Comparison of ENCODE assay signal across 20 mouse cellular contexts in the genomic region with DNA sequence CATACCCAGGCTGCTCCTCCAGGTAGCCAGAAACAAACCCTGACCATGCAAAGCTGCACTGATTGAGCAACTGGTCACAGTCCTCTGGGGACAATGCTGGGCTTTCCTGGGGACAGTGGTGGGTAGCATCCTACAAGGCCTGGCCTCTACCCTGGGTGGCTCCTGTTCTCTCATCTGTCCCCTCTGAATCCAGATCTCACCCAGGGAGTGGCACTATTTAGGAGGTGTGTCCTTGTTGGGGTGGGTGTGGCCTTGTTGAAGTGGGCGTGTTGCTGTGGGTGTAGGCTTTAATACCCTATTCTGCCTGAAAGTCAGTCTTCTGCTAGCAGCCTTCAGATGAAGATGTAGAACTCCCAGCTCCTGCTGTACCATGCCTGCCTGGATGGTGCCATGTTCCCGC. TPM values are rescaled to one million over a fixed set of nuclear protein-coding genes. Genes with fewer than 3 reads are reported as not detected.
DNase-seq lines count a peak whose midpoint lies in the region; ATAC-seq and TF ChIP-seq lines count a peak whose summit lies in the region.
"Had no signal": no experiment of that assay in that cellular context is flagged by ENCODE, and none has a peak within 500 bp of the region (broad histone marks: within the 10 kb centered on the region; RNA-seq: fewer than 3 reads in every experiment).

No protein-coding gene starts in this region.

- H3K36me3 ChIP-seq in lung, embryonic 15.5 days, result no peaks in the 10 kb centered on the region
- no peaks in the 10 kb centered on the region for H3K36me3 ChIP-seq in liver, adult 2 months (ENCODE audit: control insufficient read depth, insufficient read depth, low read length)
- no peaks in the 10 kb centered on the region for H3K36me3 ChIP-seq in liver, embryonic 16.5 days (ENCODE audit: control insufficient read depth, insufficient read depth)
- no peaks in the 10 kb centered on the region for H3K36me3 ChIP-seq in limb, embryonic 10.5 days
- H3K36me3 ChIP-seq: embryonic facial prominence, embryonic 12.5 days; forebrain, embryonic 12.5 days; hindbrain, embryonic 12.5 days; midbrain, embryonic 12.5 days; neural tube, embryonic 15.5 days had no signal

- peak; percentile 13; the same call in 1 of the 2 replicates for ATAC-seq in lung, embryonic 15.5 days (ENCODE audit: borderline replicate concordance, extremely low read depth, low FRiP score, low TSS enrichment)
- peak; percentile 28 for ATAC-seq in liver, embryonic 16.5 days (ENCODE audit: low read depth)
- ATAC-seq: lung, postnatal 0 days had no signal

- H3K9ac ChIP-seq in lung, embryonic 15.5 days, result no peak overlapping the region
- no peak overlapping the region for H3K9ac ChIP-seq in liver, adult 2 months (ENCODE audit: low read depth, low read length)
- no peak overlapping the region for H3K9ac ChIP-seq in liver, embryonic 16.5 days (ENCODE audit: low read depth, low read length)
- H3K9ac ChIP-seq: embryonic facial prominence, embryonic 12.5 days; forebrain, embryonic 12.5 days; hindbrain, embryonic 12.5 days; midbrain, embryonic 12.5 days; neural tube, embryonic 15.5 days had no signal

- peaks cover 26% of the 10 kb centered on the region for H3K4me1 ChIP-seq in lung, embryonic 15.5 days
- H3K4me1 ChIP-seq in liver, adult 2 months (ENCODE audit: control insufficient read depth, insufficient read depth, low read length), result peaks cover 12% of the 10 kb centered on the region
- peaks cover 11% of the 10 kb centered on the region for H3K4me1 ChIP-seq in liver, embryonic 16.5 days (ENCODE audit: control insufficient read depth, low read depth, low read length)
- H3K4me1 ChIP-seq in limb, embryonic 10.5 days, result peaks cover 43% of the 10 kb centered on the region

- H3K27me3 ChIP-seq in lung, embryonic 15.5 days, result no peaks in the 10 kb centered on the region
- H3K27me3 ChIP-seq in liver, adult 2 months (ENCODE audit: control insufficient read depth, insufficient read depth, low read length), result no peaks in the 10 kb centered on the region
- H3K27me3 ChIP-seq in liver, embryonic 16.5 days (ENCODE audit: control insufficient read depth, insufficient read depth, low read depth, low read length), result no peaks in the 10 kb centered on the region
- no peaks in the 10 kb centered on the region for H3K27me3 ChIP-seq in limb, embryonic 10.5 days (ENCODE audit: low read depth, poor library complexity, severe bottlenecking)
- H3K27me3 ChIP-seq: embryonic facial prominence, embryonic 12.5 days; forebrain, embryonic 12.5 days; hindbrain, embryonic 12.5 days; midbrain, embryonic 12.5 days; neural tube, embryonic 15.5 days had no signal

- H3K79me2 ChIP-seq in liver, adult 2 months (ENCODE audit: control insufficient read depth, insufficient read depth, low read length), result no peaks in the 10 kb centered on the region

- H3K4me3 ChIP-seq in lung, embryonic 15.5 days, result no peak overlapping the region
- H3K4me3 ChIP-seq in liver, adult 2 months (ENCODE audit: insufficient read depth, low read depth, low read length), result no peak overlapping the region
- H3K4me3 ChIP-seq in liver, embryonic 16.5 days (ENCODE audit: low read depth, low read length), result no peak overlapping the region
- H3K4me3 ChIP-seq in limb, embryonic 10.5 days, result no peak overlapping the region
- H3K4me3 ChIP-seq: embryonic facial prominence, embryonic 12.5 days; forebrain, embryonic 12.5 days; heart, adult 2 months; hindbrain, embryonic 12.5 days; midbrain, embryonic 12.5 days; neural tube, embryonic 15.5 days had no signal

- H3K9me3 ChIP-seq in lung, embryonic 15.5 days, result no peaks in the 10 kb centered on the region
- no peaks in the 10 kb centered on the region for H3K9me3 ChIP-seq in liver, embryonic 16.5 days (replicated peaks; ENCODE audit: control insufficient read depth, low read length)
- H3K9me3 ChIP-seq in limb, embryonic 10.5 days (replicated peaks), result no peaks in the 10 kb centered on the region
- H3K9me3 ChIP-seq: embryonic facial prominence, embryonic 12.5 days; forebrain, embryonic 12.5 days; G1E; hindbrain, embryonic 12.5 days; midbrain, embryonic 12.5 days; neural tube, embryonic 15.5 days had no signal

- H3K4me2 ChIP-seq in lung, embryonic 15.5 days, result no peak overlapping the region
- H3K4me2 ChIP-seq in liver, embryonic 16.5 days (ENCODE audit: low read depth, low read length), result no peak overlapping the region
- H3K4me2 ChIP-seq: embryonic facial prominence, embryonic 12.5 days; forebrain, embryonic 12.5 days; hindbrain, embryonic 12.5 days; midbrain, embryonic 12.5 days; neural tube, embryonic 15.5 days had no signal

- no peak for TF ChIP-seq POLR2A in liver, adult 2 months (IDR thresholded peaks at IDR 0.05; ENCODE audit: extremely low read depth, insufficient read depth, low read length)

- DNase-seq in lung, postnatal 36 days, result no peak
- DNase-seq in liver, adult 2 months (ENCODE audit: extremely low read depth, low read depth, low spot score), result peak; percentile 54
- DNase-seq in retina, postnatal 1 day, result no peak
- no peak for DNase-seq in limb, embryonic 10.5 days (ENCODE audit: low spot score)
- no peak for DNase-seq in embryo, embryonic 10.5 days (ENCODE audit: low spot score)
- DNase-seq: adrenal gland, postnatal 14 days; cerebellum, adult 9-10 months; gastrocnemius, postnatal 25 days; heart, adult 2 months; kidney, adult 11 months; thymus, adult 18-20 months had no signal

- WGBS in lung, embryonic 15.5 days, result 91% methylated on average over 2 of the region's 2 CpGs
- 76% methylated on average over 2 of the region's 2 CpGs for WGBS in liver, adult 2 months
- WGBS in liver, embryonic 16.5 days (ENCODE audit: insufficient replicate concordance), result 58% methylated on average over 2 of the region's 2 CpGs
- WGBS in limb, embryonic 10.5 days, result 82% methylated on average over 2 of the region's 2 CpGs

- no peak overlapping the region for H3K27ac ChIP-seq in lung, embryonic 15.5 days
- H3K27ac ChIP-seq in liver, adult 2 months (replicated peaks; ENCODE audit: insufficient read depth, low read depth, low read length), result no peak overlapping the region
- H3K27ac ChIP-seq in liver, embryonic 16.5 days (ENCODE audit: low read length), result no peak overlapping the region
- no peak overlapping the region for H3K27ac ChIP-seq in limb, embryonic 10.5 days
- H3K27ac ChIP-seq: embryonic facial prominence, embryonic 12.5 days; forebrain, embryonic 12.5 days; heart, adult 2 months; hindbrain, embryonic 12.5 days; midbrain, embryonic 12.5 days; neural tube, embryonic 15.5 days had no signal

- no peak for TF ChIP-seq CTCF in liver, adult 2 months (IDR thresholded peaks at IDR 0.05; ENCODE audit: low read depth, low read length)

RNA-seq across cellular contexts. Expression of a gene that starts 39.8 kb away (rescaled TPM):
- polyA plus RNA-seq in lung, embryonic 15.5 days (2015; fragmentation: Nextera tagmentation; extraction: Ambion mirVana), result 263 and 283 TPM in 2 replicates
- total RNA-seq in liver, adult 2 months (2014; rRNA removed), result 260 and 348 TPM in 2 replicates
- polyA plus RNA-seq in liver, adult 2 months (2012; rRNA removed), result 452 and 472 TPM in 2 replicates
- 87.9 and 104 TPM in 2 replicates for polyA plus RNA-seq in liver, embryonic 16.5 days (2015; fragmentation: Nextera tagmentation; extraction: Ambion mirVana)
- 149 and 159 TPM in 2 replicates for polyA plus RNA-seq in limb, embryonic 10.5 days (2016; fragmentation: Nextera tagmentation; extraction: Ambion mirVana)
